Mouse (Mus musculus): ENCODE results near the gene Aplp2. TPM values are rescaled to one million over a fixed set of nuclear protein-coding genes. Genes with fewer than 3 reads are reported as not detected.

The Aplp2 gene
- polyA plus RNA-seq, 1 experiment from 2014 or later = 240 TPM

GRCm38 (mm10) chr9:31247447-31248220 lies 36.0 kb upstream of the Aplp2 start:
- Histone ChIP-seq H3K4me3 (ENCODE audit: low read depth, low read length) (no peak overlapping the region), H3K9ac (ENCODE audit: low read depth, low read length) (no peak overlapping the region), H3K9me3 (ENCODE audit: control insufficient read depth, low read length) (no peaks in the 10 kb centered on the region), H3K27ac (ENCODE audit: low read depth, low read length) (no peak overlapping the region), H3K4me1 (replicated peaks; ENCODE audit: control insufficient read depth, insufficient read depth, low read length) (no peaks in the 10 kb centered on the region), H3K4me2 (replicated peaks; ENCODE audit: low read depth, low read length) (no peak overlapping the region), H3K36me3 (ENCODE audit: control insufficient read depth, insufficient read depth, low read length) (no peaks in the 10 kb centered on the region), H3K27me3 (ENCODE audit: control insufficient read depth, insufficient read depth, low read length) (no peaks in the 10 kb centered on the region)
- DNase-seq (ENCODE audit: low spot score) (no peak), ATAC-seq (ENCODE audit: low FRiP score) (no peak)
- WGBS = 84% methylated on average over 8 of the region's 8 CpGs

DNA sequence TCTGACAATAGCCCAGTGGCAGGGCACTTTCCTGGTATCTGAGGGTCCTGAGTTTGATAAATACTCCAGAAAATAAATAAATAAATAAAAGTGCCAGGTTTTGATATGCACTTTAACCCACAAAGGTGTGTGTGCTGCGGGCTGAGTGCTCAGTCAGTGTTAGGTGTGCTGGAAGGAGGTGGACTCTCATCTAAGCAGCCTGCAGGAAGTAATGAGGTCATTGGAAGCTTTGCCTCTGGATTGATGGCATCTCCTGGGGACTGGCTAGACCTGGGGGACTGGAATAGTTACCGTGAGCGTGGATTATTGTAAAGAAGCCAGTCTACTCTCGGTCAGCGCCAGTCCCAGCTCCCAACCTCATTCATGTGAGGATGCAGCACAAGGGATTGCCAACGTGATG lies 34.8 kb upstream of the Aplp2 start:
- H3K4me2 ChIP-seq (replicated peaks; ENCODE audit: low read depth, low read length) = no peak overlapping the region
- no peak overlapping the region for H3K9ac ChIP-seq (ENCODE audit: low read depth, low read length)
- no peak overlapping the region for H3K4me3 ChIP-seq (ENCODE audit: low read depth, low read length)
- no peak for DNase-seq (ENCODE audit: low spot score)
- ATAC-seq (ENCODE audit: low FRiP score) = peak; percentile 40; the same call in 1 of the 2 replicates
- no peaks in the 10 kb centered on the region for H3K36me3 ChIP-seq (ENCODE audit: control insufficient read depth, insufficient read depth, low read length)
- 72% methylated on average over 6 of the region's 6 CpGs for WGBS
- H3K4me1 ChIP-seq (replicated peaks; ENCODE audit: control insufficient read depth, insufficient read depth, low read length) = no peaks in the 10 kb centered on the region
- H3K9me3 ChIP-seq (ENCODE audit: control insufficient read depth, low read length) = no peaks in the 10 kb centered on the region
- no peaks in the 10 kb centered on the region for H3K27me3 ChIP-seq (ENCODE audit: control insufficient read depth, insufficient read depth, low read length)
- no peak overlapping the region for H3K27ac ChIP-seq (ENCODE audit: low read depth, low read length)

DNA sequence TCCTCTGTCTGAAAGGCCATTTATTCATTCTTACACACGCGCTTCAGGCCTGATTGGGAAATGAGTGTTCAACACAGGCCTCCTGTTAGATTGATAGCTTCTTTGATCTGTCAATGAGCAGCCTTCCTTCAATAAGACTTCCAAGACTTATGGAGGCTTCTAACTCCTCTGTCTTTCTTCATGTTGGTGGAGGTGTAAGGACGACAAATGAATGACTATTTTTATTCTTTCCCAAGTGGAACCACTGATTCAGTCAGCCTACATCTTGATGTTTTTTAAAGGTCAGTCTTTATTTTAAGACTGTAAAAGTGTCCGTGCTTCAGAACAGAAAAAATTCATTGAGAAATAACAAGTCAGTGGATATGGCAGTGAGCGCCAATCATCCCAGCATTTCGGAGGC lies 33.4 kb upstream of the Aplp2 start:
- no peaks in the 10 kb centered on the region for H3K9me3 ChIP-seq (ENCODE audit: control insufficient read depth, low read length)
- H3K9ac ChIP-seq (ENCODE audit: low read depth, low read length) = no peak overlapping the region
- no peak overlapping the region for H3K27ac ChIP-seq (ENCODE audit: low read depth, low read length)
- ATAC-seq (ENCODE audit: low FRiP score) (no peak), DNase-seq (ENCODE audit: low spot score) (no peak)
- H3K27me3 ChIP-seq (ENCODE audit: control insufficient read depth, insufficient read depth, low read length) = no peaks in the 10 kb centered on the region
- WGBS = 93% methylated on average over 6 of the region's 6 CpGs
- no peaks in the 10 kb centered on the region for H3K36me3 ChIP-seq (ENCODE audit: control insufficient read depth, insufficient read depth, low read length)
- no peaks in the 10 kb centered on the region for H3K4me1 ChIP-seq (replicated peaks; ENCODE audit: control insufficient read depth, insufficient read depth, low read length)
- no peak overlapping the region for H3K4me3 ChIP-seq (ENCODE audit: low read depth, low read length)
- no peak overlapping the region for H3K4me2 ChIP-seq (replicated peaks; ENCODE audit: low read depth, low read length)

DNA sequence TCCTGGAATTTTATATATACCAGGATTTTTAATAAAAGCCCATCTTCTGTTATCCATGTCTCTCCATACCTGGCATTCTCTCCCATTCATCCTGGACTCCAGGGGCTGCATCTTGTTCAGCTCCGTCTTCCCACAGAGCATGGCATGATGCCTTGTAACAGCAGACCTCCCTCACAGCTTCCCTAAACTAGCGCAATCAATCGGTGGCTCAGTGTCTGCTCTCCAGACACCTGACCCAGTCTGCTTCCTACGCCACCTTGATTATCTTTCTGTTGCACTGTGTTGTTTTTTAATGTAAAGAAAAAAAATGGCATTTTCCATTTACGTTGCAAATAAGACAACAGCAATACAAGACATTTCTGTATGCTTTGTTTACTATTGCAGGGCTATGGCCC lies 32.3 kb upstream of the Aplp2 start:
- Histone ChIP-seq H3K27me3 (ENCODE audit: control insufficient read depth, insufficient read depth, low read length) (no peaks in the 10 kb centered on the region), H3K9me3 (ENCODE audit: control insufficient read depth, low read length) (no peaks in the 10 kb centered on the region), H3K4me3 (ENCODE audit: low read depth, low read length) (no peak overlapping the region), H3K4me2 (replicated peaks; ENCODE audit: low read depth, low read length) (no peak overlapping the region), H3K4me1 (replicated peaks; ENCODE audit: control insufficient read depth, insufficient read depth, low read length) (no peaks in the 10 kb centered on the region), H3K9ac (ENCODE audit: low read depth, low read length) (no peak overlapping the region), H3K36me3 (ENCODE audit: control insufficient read depth, insufficient read depth, low read length) (no peaks in the 10 kb centered on the region), H3K27ac (ENCODE audit: low read depth, low read length) (no peak overlapping the region)
- ATAC-seq (ENCODE audit: low FRiP score) (no peak), DNase-seq (ENCODE audit: low spot score) (no peak)
- 73% methylated on average over 5 of the region's 5 CpGs for WGBS

GRCm38 (mm10) chr9:31243306-31243938 lies 31.8 kb upstream of the Aplp2 start:
- no peak for DNase-seq (ENCODE audit: low spot score)
- Histone ChIP-seq H3K4me3 (ENCODE audit: low read depth, low read length) (no peak overlapping the region), H3K4me1 (replicated peaks; ENCODE audit: control insufficient read depth, insufficient read depth, low read length) (no peaks in the 10 kb centered on the region), H3K4me2 (replicated peaks; ENCODE audit: low read depth, low read length) (no peak overlapping the region), H3K36me3 (ENCODE audit: control insufficient read depth, insufficient read depth, low read length) (no peaks in the 10 kb centered on the region), H3K27ac (ENCODE audit: low read depth, low read length) (no peak overlapping the region), H3K9ac (ENCODE audit: low read depth, low read length) (no peak overlapping the region), H3K9me3 (ENCODE audit: control insufficient read depth, low read length) (no peaks in the 10 kb centered on the region), H3K27me3 (ENCODE audit: control insufficient read depth, insufficient read depth, low read length) (no peaks in the 10 kb centered on the region)
- WGBS = 83% methylated on average over 18 of the region's 18 CpGs
- ATAC-seq (ENCODE audit: low FRiP score) = no peak

DNA sequence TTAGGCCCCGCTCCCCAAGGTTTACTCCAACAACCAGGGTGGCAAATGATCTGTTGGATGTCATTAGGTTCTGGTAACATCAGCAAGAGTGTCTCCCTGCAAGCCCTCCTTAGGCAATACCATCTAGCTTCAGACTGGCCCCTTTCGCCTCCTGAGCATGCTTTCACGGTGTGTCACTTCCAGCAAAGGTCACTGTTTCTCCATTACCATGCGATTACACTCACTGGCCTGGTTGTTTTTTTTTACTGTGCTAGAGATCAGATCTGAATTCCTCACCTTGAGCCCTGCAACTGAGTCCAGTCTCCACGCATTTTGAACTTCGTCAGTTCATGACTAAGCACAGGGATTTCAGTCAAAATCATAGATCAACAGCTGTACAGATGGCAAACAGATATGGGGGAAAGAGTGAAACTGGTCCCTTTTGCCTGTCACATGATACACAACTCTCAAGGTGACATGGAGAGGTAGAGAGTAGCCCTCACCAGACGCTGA lies 29.6 kb upstream of the Aplp2 start:
- WGBS = 86% methylated on average over 7 of the region's 7 CpGs
- Histone ChIP-seq H3K9ac (ENCODE audit: low read depth, low read length) (no peak overlapping the region), H3K36me3 (ENCODE audit: control insufficient read depth, insufficient read depth, low read length) (no peaks in the 10 kb centered on the region), H3K4me2 (replicated peaks; ENCODE audit: low read depth, low read length) (no peak overlapping the region), H3K4me3 (ENCODE audit: low read depth, low read length) (no peak overlapping the region), H3K27ac (ENCODE audit: low read depth, low read length) (no peak overlapping the region), H3K9me3 (ENCODE audit: control insufficient read depth, low read length) (no peaks in the 10 kb centered on the region), H3K27me3 (ENCODE audit: control insufficient read depth, insufficient read depth, low read length) (no peaks in the 10 kb centered on the region), H3K4me1 (replicated peaks; ENCODE audit: control insufficient read depth, insufficient read depth, low read length) (no peaks in the 10 kb centered on the region)
- DNase-seq (ENCODE audit: low spot score) (no peak), ATAC-seq (ENCODE audit: low FRiP score) (no peak)

- H3K27me3 ChIP-seq (ENCODE audit: control insufficient read depth, insufficient read depth, low read length) = no peaks in the 10 kb centered on the region
- no peaks in the 10 kb centered on the region for H3K4me1 ChIP-seq (replicated peaks; ENCODE audit: control insufficient read depth, insufficient read depth, low read length)
- no peaks in the 10 kb centered on the region for H3K36me3 ChIP-seq (ENCODE audit: control insufficient read depth, insufficient read depth, low read length)
- no peak overlapping the region for H3K9ac ChIP-seq (ENCODE audit: low read depth, low read length)
- WGBS = 89% methylated on average over 8 of the region's 8 CpGs
- no peak overlapping the region for H3K4me2 ChIP-seq (replicated peaks; ENCODE audit: low read depth, low read length)
- DNase-seq (ENCODE audit: low spot score) = no peak
- no peaks in the 10 kb centered on the region for H3K9me3 ChIP-seq (ENCODE audit: control insufficient read depth, low read length)
- no peak overlapping the region for H3K27ac ChIP-seq (ENCODE audit: low read depth, low read length)
- H3K4me3 ChIP-seq (ENCODE audit: low read depth, low read length) = no peak overlapping the region
- ATAC-seq (ENCODE audit: low FRiP score) = no peak
Measured at GRCm38 (mm10) chr9:31240522-31241207, 29.1 kb upstream of the Aplp2 start.

- no peaks in the 10 kb centered on the region for H3K27me3 ChIP-seq (ENCODE audit: control insufficient read depth, insufficient read depth, low read length)
- WGBS = 89% methylated on average over 2 of the region's 2 CpGs
- no peak overlapping the region for H3K9ac ChIP-seq (ENCODE audit: low read depth, low read length)
- H3K9me3 ChIP-seq (ENCODE audit: control insufficient read depth, low read length) = no peaks in the 10 kb centered on the region
- ATAC-seq (ENCODE audit: low FRiP score) (no peak), DNase-seq (ENCODE audit: low spot score) (no peak)
- no peaks in the 10 kb centered on the region for H3K36me3 ChIP-seq (ENCODE audit: control insufficient read depth, insufficient read depth, low read length)
- H3K27ac ChIP-seq (ENCODE audit: low read depth, low read length) = no peak overlapping the region
- no peak overlapping the region for H3K4me3 ChIP-seq (ENCODE audit: low read depth, low read length)
- no peaks in the 10 kb centered on the region for H3K4me1 ChIP-seq (replicated peaks; ENCODE audit: control insufficient read depth, insufficient read depth, low read length)
- H3K4me2 ChIP-seq (replicated peaks; ENCODE audit: low read depth, low read length) = no peak overlapping the region
Measured at GRCm38 (mm10) chr9:31239551-31239950, 27.9 kb upstream of the Aplp2 start.
